In genomic region chr19:8632029-8632428, GRCm38 (mm10) we compare ENCODE assay signal across 27 mouse cellular contexts. TPM values are rescaled to one million over a fixed set of nuclear protein-coding genes. Genes with fewer than 3 reads are reported as not detected.
DNase-seq lines count a peak whose midpoint lies in the region; ATAC-seq and TF ChIP-seq lines count a peak whose summit lies in the region.
"Had no signal": no experiment of that assay in that cellular context is flagged by ENCODE, and none has a peak within 500 bp of the region (broad histone marks: within the 10 kb centered on the region; RNA-seq: fewer than 3 reads in every experiment).

No protein-coding gene starts in this region.

- intact Hi-C loops in left cerebral cortex, postnatal 4 days (cut with DNase I), result no loop called here

- TF ChIP-seq CTCF in lung, embryonic 14.5 days (IDR thresholded peaks at IDR 0.05; ENCODE audit: low read depth), result no peak
- TF ChIP-seq CTCF in lung, adult 2 months (IDR thresholded peaks at IDR 0.05; ENCODE audit: insufficient read depth, low read length), result no peak
- no peak for TF ChIP-seq CTCF in brain, embryonic 14.5 days (IDR thresholded peaks at IDR 0.05; ENCODE audit: borderline replicate concordance, extremely low read depth, insufficient read depth, insufficient read length)

- no peaks in the 10 kb centered on the region for H3K9me3 ChIP-seq in lung, embryonic 14.5 days (ENCODE audit: low read depth, low read length)
- H3K9me3 ChIP-seq: embryonic facial prominence, embryonic 10.5 days; embryonic facial prominence, embryonic 12.5 days; forebrain, embryonic 13.5 days; forebrain, embryonic 15.5 days had no signal

- no peaks in the 10 kb centered on the region for H3K27me3 ChIP-seq in lung, embryonic 14.5 days (ENCODE audit: insufficient read depth, low read length)
- H3K27me3 ChIP-seq: CH12.LX; embryonic facial prominence, embryonic 12.5 days; forebrain, embryonic 13.5 days; forebrain, embryonic 15.5 days had no signal

- DNase-seq in kidney, adult 9 months, result peak; percentile 7
- no peak for DNase-seq in kidney, postnatal 4 days
- DNase-seq in lung, embryonic 14.5 days, result peak; percentile 11
- DNase-seq in lung, adult 2 months, result no peak
- DNase-seq in brain, embryonic 14.5 days (ENCODE audit: low read depth), result peak; percentile 2
- DNase-seq in left cerebral cortex, postnatal 4 days, result no peak
- DNase-seq in right cerebral cortex, postnatal 25 days, result no peak
- DNase-seq: adrenal gland, adult 8-10 months; adrenal gland, postnatal 14 days; adrenal gland, postnatal 36 days; B cell, adult 2 months; cerebellum, adult 11 months; cerebellum, adult 18-20 months; cerebellum, adult 8-10 months; cerebellum, postnatal 10 days; cerebellum, postnatal 25 days; forebrain, postnatal 0 days had no signal

- 38% methylated on average over 1 of the region's 1 CpGs for whole genome bisulfite sequencing in lung, embryonic 14.5 days
- WGBS in lung, adult 2 months, result 64% methylated on average over 1 of the region's 1 CpGs

- no peak overlapping the region for H3K4me3 ChIP-seq in lung, embryonic 14.5 days (ENCODE audit: low read depth, low read length)
- H3K4me3 ChIP-seq in lung, adult 2 months (replicated peaks; ENCODE audit: extremely low read depth, low read depth, low read length), result no peak overlapping the region
- H3K4me3 ChIP-seq: embryonic facial prominence, embryonic 10.5 days; embryonic facial prominence, embryonic 12.5 days; forebrain, embryonic 13.5 days; forebrain, embryonic 15.5 days had no signal

- H3K9ac ChIP-seq in lung, embryonic 14.5 days, result no peak overlapping the region
- H3K9ac ChIP-seq: embryonic facial prominence, embryonic 12.5 days; forebrain, embryonic 13.5 days; forebrain, embryonic 15.5 days; forebrain, postnatal 0 days had no signal

- TF ChIP-seq POLR2A in lung, adult 2 months (IDR thresholded peaks at IDR 0.05; ENCODE audit: borderline replicate concordance, extremely low read depth, low read depth, low read length), result no peak
- TF ChIP-seq POLR2A in brain, embryonic 14.5 days (IDR thresholded peaks at IDR 0.05; ENCODE audit: borderline replicate concordance, extremely low read depth, insufficient read depth, insufficient read length, poor library complexity, severe bottlenecking), result no peak

- no peaks in the 10 kb centered on the region for H3K4me1 ChIP-seq in lung, embryonic 14.5 days (ENCODE audit: insufficient read depth)
- no peaks in the 10 kb centered on the region for H3K4me1 ChIP-seq in lung, adult 2 months (ENCODE audit: control insufficient read depth, insufficient read depth, low read length)
- H3K4me1 ChIP-seq: embryonic facial prominence, embryonic 12.5 days; forebrain, embryonic 13.5 days; forebrain, embryonic 15.5 days had no signal

- no peak overlapping the region for H3K4me2 ChIP-seq in lung, embryonic 14.5 days
- H3K4me2 ChIP-seq: embryonic facial prominence, embryonic 12.5 days; forebrain, embryonic 13.5 days; forebrain, embryonic 15.5 days had no signal

- H3K27ac ChIP-seq in lung, embryonic 14.5 days (ENCODE audit: low read depth), result no peak overlapping the region
- H3K27ac ChIP-seq: embryonic facial prominence, embryonic 10.5 days; embryonic facial prominence, embryonic 12.5 days; forebrain, embryonic 13.5 days; forebrain, embryonic 15.5 days had no signal

- ATAC-seq in lung, embryonic 14.5 days (ENCODE audit: insufficient read depth), result no peak
- peak; percentile 55 for ATAC-seq in megakaryocyte-erythroid progenitor cell, adult 5-6 weeks (replicated peaks; ENCODE audit: low FRiP score, low TSS enrichment, poor library complexity, severe bottlenecking)
- ATAC-seq: activated CD4-positive, CD25-positive, alpha-beta regulatory T cell, adult 4 months; CD4-positive, CD25-positive, alpha-beta regulatory T cell, adult 4 months; forebrain, embryonic 13.5 days; forebrain, embryonic 15.5 days; forebrain, postnatal 0 days; Patski had no signal

- no peaks in the 10 kb centered on the region for H3K36me3 ChIP-seq in lung, embryonic 14.5 days (ENCODE audit: insufficient read depth)
- H3K36me3 ChIP-seq: embryonic facial prominence, embryonic 10.5 days; embryonic facial prominence, embryonic 12.5 days; forebrain, embryonic 15.5 days; G1E had no signal

RNA-seq across cellular contexts. Expression of gene Slc22a6, which starts 14.2 kb away (rescaled TPM):
- not detected in 2 replicates for polyA plus RNA-seq in lung, embryonic 14.5 days (2014; fragmentation: Nextera tagmentation; extraction: Ambion mirVana)
- not detected in 2 replicates for polyA plus RNA-seq in lung, adult 2 months (2012; rRNA removed)
- polyA plus RNA-seq in brain, embryonic 14.5 days (2012; rRNA removed), result 12.2 and 13.2 TPM in 2 replicates
- not detected in 2 replicates for total RNA-seq in megakaryocyte-erythroid progenitor cell, adult 5-6 weeks (2014; fragmentation: Nextera tagmentation)
- total RNA-seq in megakaryocyte-erythroid progenitor cell, adult 5-6 weeks (2017), result not detected in 2 replicates
- 10 to 100 TPM; 12.0 TPM for total RNA-seq in left cerebral cortex, postnatal 4 days (2021)
- total RNA-seq: adrenal gland, adult 8-10 months; adrenal gland, postnatal 14 days; adrenal gland, postnatal 36 days; CH12.LX had no signal
- polyA plus RNA-seq: activated CD4-positive, CD25-positive, alpha-beta regulatory T cell, adult 4 months; CD4-positive, CD25-positive, alpha-beta regulatory T cell, adult 4 months; G1E; Patski had no signal

RNA-seq across cellular contexts. Expression of gene Chrm1, which starts 31.6 kb away (rescaled TPM):
- polyA plus RNA-seq in lung, embryonic 14.5 days (2014; fragmentation: Nextera tagmentation; extraction: Ambion mirVana), result 0.05 and 0.08 TPM in 2 replicates
- polyA plus RNA-seq in lung, adult 2 months (2012; rRNA removed), result 0.89 and 1.7 TPM in 2 replicates
- polyA plus RNA-seq in brain, embryonic 14.5 days (2012; rRNA removed), result 1.5 and 2.5 TPM in 2 replicates
- not detected in 2 replicates for total RNA-seq in megakaryocyte-erythroid progenitor cell, adult 5-6 weeks (2014; fragmentation: Nextera tagmentation)
- not detected in 2 replicates for total RNA-seq in megakaryocyte-erythroid progenitor cell, adult 5-6 weeks (2017)
- 10 to 100 TPM; 58.0 to 63.6 TPM for total RNA-seq in left cerebral cortex, postnatal 4 days (2021)
- total RNA-seq: CH12.LX had no signal
- polyA plus RNA-seq: activated CD4-positive, CD25-positive, alpha-beta regulatory T cell, adult 4 months; CD4-positive, CD25-positive, alpha-beta regulatory T cell, adult 4 months had no signal

RNA-seq across cellular contexts. Expression of gene Slc22a8, which starts 41.0 kb away (rescaled TPM):
- polyA plus RNA-seq in lung, embryonic 14.5 days (2014; fragmentation: Nextera tagmentation; extraction: Ambion mirVana), result not detected in 2 replicates
- polyA plus RNA-seq in lung, adult 2 months (2012; rRNA removed), result 0.07 TPM in 1 of 2 replicates, not detected in the other
- polyA plus RNA-seq in brain, embryonic 14.5 days (2012; rRNA removed), result 6.7 and 8.0 TPM in 2 replicates
- total RNA-seq in megakaryocyte-erythroid progenitor cell, adult 5-6 weeks (2014; fragmentation: Nextera tagmentation), result not detected in 2 replicates
- total RNA-seq in megakaryocyte-erythroid progenitor cell, adult 5-6 weeks (2017), result not detected in 2 replicates
- 10 to 100 TPM; 16.0 to 17.9 TPM for total RNA-seq in left cerebral cortex, postnatal 4 days (2021)
- total RNA-seq: CH12.LX had no signal
- polyA plus RNA-seq: embryonic facial prominence, embryonic 10.5 days; G1E; Patski had no signal

Comparison
In these comparisons a context has a peak if more than half of its experiments do, and no peak if none do; other contexts are left out.
1. DNase-seq: peak in kidney, adult 9 months (single experiment), lung, embryonic 14.5 days (single experiment) and brain, embryonic 14.5 days (single experiment); none in kidney, postnatal 4 days (0 of 2), lung, adult 2 months (single experiment), left cerebral cortex, postnatal 4 days (single experiment) and right cerebral cortex, postnatal 25 days (single experiment).
2. RNA of gene Slc22a6, which starts 14.2 kb away (polyA plus RNA-seq): 12.2 to 13.2 TPM in brain, embryonic 14.5 days; not detected in lung, embryonic 14.5 days and not detected in lung, adult 2 months; every median in the first group is over 10 times any median in the second.